Mouse (Mus musculus) limb, embryonic 13.5 days (tissue): ENCODE data around the gene Fads2. TPM values are rescaled to one million over a fixed set of nuclear protein-coding genes. Genes with fewer than 3 reads are reported as not detected.

Source experiments
- ATAC-seq: fragments of 200-750 bp; cut with Nextera tagmentation; 2 replicates; pipeline ENCODE4 v1.8.0; 2017; ENCODE audit warnings: low read depth, moderate number of reproducible peaks, moderate TSS enrichment; ENCODE audit not compliant: low FRiP score
- H3K27ac ChIP-seq: fragments of 300-500 bp; sonication (generic); 2 replicates; pipeline ENCODE4 v1.5.1; 2015; ENCODE audit warnings: inconsistent platforms, mild to moderate bottlenecking, moderate library complexity
- H3K27me3 ChIP-seq: fragments of 300-500 bp; sonication (generic); 2 replicates; pipeline ENCODE4 v1.6.1; 2015; ENCODE audit warnings: mild to moderate bottlenecking, inconsistent platforms
- H3K36me3 ChIP-seq: fragments of 300-500 bp; sonication (generic); 2 replicates; pipeline ENCODE4 v1.6.1; 2015; ENCODE audit warnings: inconsistent platforms, mild to moderate bottlenecking, moderate library complexity
- H3K4me1 ChIP-seq: fragments of 300-500 bp; sonication (generic); 2 replicates; pipeline ENCODE4 v1.6.1; 2015; ENCODE audit warnings: inconsistent platforms
- H3K4me2 ChIP-seq: fragments of 300-500 bp; sonication (generic); replicated peaks from 2 replicates; pipeline ENCODE4 v1.6.1; 2015; ENCODE audit warnings: inconsistent platforms, mild to moderate bottlenecking, moderate library complexity
- H3K4me3 ChIP-seq: fragments of 300-500 bp; sonication (generic); 2 replicates; pipeline ENCODE4 v1.5.1; 2015; ENCODE audit warnings: moderate library complexity, mild to moderate bottlenecking, inconsistent platforms
- H3K9ac ChIP-seq: fragments of 300-500 bp; sonication (generic); 2 replicates; pipeline ENCODE4 v1.6.1; 2015; ENCODE audit warnings: mild to moderate bottlenecking, inconsistent platforms
- H3K9me3 ChIP-seq: fragments of 300-500 bp; sonication (generic); 2 replicates; pipeline ENCODE4 v1.6.1; 2016; ENCODE audit warnings: inconsistent platforms
- WGBS: fragments of 180-500 bp; shearing (Covaris S2); methylation state at CpG from one replicate; pipeline ENCODE4 v1.1.7; 2015; 5-methylcytosine and 5-hydroxymethylcytosine counted together
- polyA plus RNA-seq: library from polyadenylated mRNA; unstranded; fragments of >200 nt; fragmentation: Nextera tagmentation; extraction: Ambion mirVana; gene quantifications from 2 replicates; pipeline ENCODE4 v1.2.1, GENCODE M21; 2015

Gene Fads2
- polyA plus RNA-seq, 1 experiment from 2014 or later: 93.2 TPM

DNA sequence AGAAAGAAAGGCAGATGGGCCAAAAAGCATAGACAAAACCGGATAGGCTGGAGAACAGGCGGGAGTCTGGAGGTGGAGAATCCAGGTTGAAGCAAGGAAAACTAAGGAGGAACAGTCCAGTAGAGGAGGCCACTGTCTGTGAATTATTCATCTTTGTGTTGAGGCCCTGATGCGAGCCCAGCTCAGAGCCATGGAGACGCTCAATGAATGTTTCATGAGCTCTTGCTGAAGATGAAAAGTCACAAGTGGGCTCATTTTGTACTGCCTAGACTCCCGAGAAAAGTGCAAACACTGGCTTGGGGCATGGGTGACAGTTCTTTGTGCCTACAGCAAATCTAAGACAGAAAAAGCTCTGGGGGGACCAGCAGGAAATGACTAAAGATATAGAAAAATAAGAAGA is 3.7 kb downstream of the Fads2 start:
- Histone ChIP-seq H3K4me3 (no peak overlapping the region), H3K9ac (no peak overlapping the region), H3K9me3 (no peaks in the 10 kb centered on the region), H3K27me3 (no peaks in the 10 kb centered on the region), H3K4me2 (0 out of 2 replicates have a peak overlapping the region, but pooled peaks have one; percentile 7), H3K4me1 (peaks cover 48% of the 10 kb centered on the region), H3K36me3 (peaks cover 60% of the 10 kb centered on the region), H3K27ac (no peak overlapping the region)
- ATAC-seq: no peak
- 91% methylated on average over 5 of the region's 5 CpGs for WGBS

- Histone ChIP-seq H3K4me3 (no peak overlapping the region), H3K9ac (0 out of 2 replicates have a peak overlapping the region, but pooled peaks have one; percentile 2), H3K9me3 (no peaks in the 10 kb centered on the region), H3K27me3 (no peaks in the 10 kb centered on the region), H3K4me2 (no peak overlapping the region), H3K36me3 (peaks cover 72% of the 10 kb centered on the region), H3K27ac (no peak overlapping the region), H3K4me1 (peaks cover 40% of the 10 kb centered on the region)
- 85% methylated on average over 2 of the region's 2 CpGs for WGBS
- ATAC-seq: no peak
Observed at GRCm38 (mm10) chr19:10096371-10096876, 5.1 kb downstream of the Fads2 start.

GRCm38 (mm10) chr19:10094695-10095094 is 6.9 kb downstream of the Fads2 start:
- Histone ChIP-seq H3K4me2 (no peak overlapping the region), H3K27me3 (no peaks in the 10 kb centered on the region), H3K9ac (no peak overlapping the region), H3K4me3 (no peak overlapping the region), H3K27ac (no peak overlapping the region), H3K9me3 (no peaks in the 10 kb centered on the region), H3K36me3 (peaks cover 89% of the 10 kb centered on the region), H3K4me1 (peaks cover 33% of the 10 kb centered on the region)
- no peak for ATAC-seq
- WGBS: 75% methylated on average over 4 of the region's 4 CpGs

DNA sequence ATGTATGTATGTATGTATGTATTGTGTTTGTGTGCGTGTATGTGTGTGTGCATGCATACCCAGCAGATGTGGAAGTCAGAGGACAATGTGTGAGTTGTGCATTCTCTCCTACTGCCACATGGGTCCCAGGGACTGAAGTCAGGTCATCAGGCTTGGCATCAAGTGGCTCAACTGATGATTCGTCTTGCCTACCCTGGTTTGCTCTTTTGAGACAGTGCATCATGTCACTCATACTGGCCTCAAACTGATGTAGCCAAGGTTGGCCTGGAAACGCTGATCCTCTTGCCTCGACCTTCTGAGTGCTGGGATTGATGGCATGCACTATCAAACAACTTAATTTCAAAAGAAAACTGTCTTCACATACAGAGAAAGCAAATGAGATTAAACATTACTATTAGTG is 7.7 kb downstream of the Fads2 start:
- H3K36me3 ChIP-seq: peaks cover 93% of the 10 kb centered on the region

DNA sequence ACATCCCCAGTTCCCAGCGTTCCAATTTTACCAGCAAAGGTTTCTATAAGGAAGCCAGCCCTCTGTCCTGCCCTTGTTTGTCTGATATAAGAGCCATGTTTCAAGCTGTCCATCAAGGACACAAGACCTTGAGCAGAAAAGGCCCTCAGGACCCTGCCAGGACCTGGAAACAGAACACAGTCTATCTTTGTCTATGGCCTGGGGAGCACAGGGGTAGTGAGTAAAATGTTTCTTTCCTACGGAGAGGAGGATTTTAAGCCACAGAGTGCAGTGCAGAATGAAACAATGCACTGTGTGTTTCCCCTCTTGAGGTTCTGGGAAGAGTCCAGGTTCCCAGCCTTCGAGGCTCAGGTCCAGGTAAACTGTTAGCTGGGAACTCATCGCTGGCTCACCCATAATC is 14.6 kb downstream of the Fads2 start:
- WGBS: 84% methylated on average over 4 of the region's 4 CpGs

More for the DNA sequence above, 7.7 kb downstream of the Fads2 start:
- peaks cover 24% of the 10 kb centered on the region for H3K4me1 ChIP-seq
- 95% methylated on average over 4 of the region's 4 CpGs for WGBS
- H3K9ac ChIP-seq: no peak overlapping the region
- H3K4me2 ChIP-seq: no peak overlapping the region
- no peak overlapping the region for H3K4me3 ChIP-seq
- H3K27me3 ChIP-seq: no peaks in the 10 kb centered on the region
- H3K27ac ChIP-seq: no peak overlapping the region
- H3K9me3 ChIP-seq: no peaks in the 10 kb centered on the region
- ATAC-seq: no peak

DNA sequence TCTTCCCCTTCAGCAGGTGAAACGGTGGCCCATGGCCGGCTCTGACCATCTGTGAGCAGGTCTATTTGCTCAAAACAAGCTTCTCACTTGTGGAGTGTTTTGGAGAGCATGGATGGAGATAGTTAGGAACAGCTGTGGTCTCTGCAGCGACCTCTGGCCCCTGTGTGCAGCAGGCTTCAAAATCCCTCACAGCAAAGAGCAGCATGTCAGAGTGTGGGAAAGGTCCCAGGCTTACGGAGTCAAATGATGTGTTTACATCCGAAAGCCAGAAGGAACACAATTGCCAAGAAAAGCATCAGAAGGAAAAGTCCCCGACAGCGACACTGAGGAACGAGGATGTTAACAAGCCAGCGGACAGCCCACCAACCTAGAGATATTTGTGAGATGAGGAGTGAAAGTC is 16.1 kb downstream of the Fads2 start:
- Histone ChIP-seq H3K4me3 (no peak overlapping the region), H3K9ac (no peak overlapping the region), H3K27me3 (no peaks in the 10 kb centered on the region), H3K9me3 (no peaks in the 10 kb centered on the region), H3K36me3 (peaks cover 94% of the 10 kb centered on the region), H3K4me1 (no peaks in the 10 kb centered on the region), H3K27ac (no peak overlapping the region), H3K4me2 (no peak overlapping the region)
- no peak for ATAC-seq
- WGBS: 89% methylated on average over 9 of the region's 9 CpGs

More for the DNA sequence above, 14.6 kb downstream of the Fads2 start:
- no peak overlapping the region for H3K4me2 ChIP-seq
- H3K4me3 ChIP-seq: no peak overlapping the region
- peaks cover 96% of the 10 kb centered on the region for H3K36me3 ChIP-seq
- no peaks in the 10 kb centered on the region for H3K4me1 ChIP-seq
- H3K9me3 ChIP-seq: no peaks in the 10 kb centered on the region
- H3K9ac ChIP-seq: no peak overlapping the region
- ATAC-seq: no peak
- no peaks in the 10 kb centered on the region for H3K27me3 ChIP-seq
- no peak overlapping the region for H3K27ac ChIP-seq

DNA sequence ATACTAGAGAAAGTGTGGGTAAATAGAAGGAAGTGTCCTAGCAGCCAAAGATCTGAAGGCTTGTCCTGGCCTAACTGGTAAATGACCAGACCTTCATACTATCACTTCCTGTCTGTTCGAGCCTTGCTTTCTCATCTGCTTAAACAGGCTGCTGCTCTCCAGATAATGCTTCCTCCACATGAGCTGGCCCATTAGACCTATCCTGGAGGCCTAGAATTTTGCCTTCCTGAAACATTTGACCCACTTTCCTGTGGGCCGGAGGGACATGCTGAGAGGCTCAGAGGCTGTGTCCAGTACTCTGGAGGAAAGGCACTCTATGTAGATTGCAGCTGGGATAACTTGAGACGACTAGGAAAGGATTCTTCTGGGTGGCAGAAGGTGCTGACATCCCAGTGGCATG is 19.4 kb downstream of the Fads2 start:
- H3K4me1 ChIP-seq: peaks cover 12% of the 10 kb centered on the region
- H3K4me2 ChIP-seq: no peak overlapping the region
- peaks cover 94% of the 10 kb centered on the region for H3K36me3 ChIP-seq
- no peak overlapping the region for H3K27ac ChIP-seq
- no peaks in the 10 kb centered on the region for H3K9me3 ChIP-seq
- no peaks in the 10 kb centered on the region for H3K27me3 ChIP-seq
- H3K9ac ChIP-seq: no peak overlapping the region
- ATAC-seq: no peak
- 80% methylated on average over 3 of the region's 3 CpGs for WGBS
- no peak overlapping the region for H3K4me3 ChIP-seq

DNA sequence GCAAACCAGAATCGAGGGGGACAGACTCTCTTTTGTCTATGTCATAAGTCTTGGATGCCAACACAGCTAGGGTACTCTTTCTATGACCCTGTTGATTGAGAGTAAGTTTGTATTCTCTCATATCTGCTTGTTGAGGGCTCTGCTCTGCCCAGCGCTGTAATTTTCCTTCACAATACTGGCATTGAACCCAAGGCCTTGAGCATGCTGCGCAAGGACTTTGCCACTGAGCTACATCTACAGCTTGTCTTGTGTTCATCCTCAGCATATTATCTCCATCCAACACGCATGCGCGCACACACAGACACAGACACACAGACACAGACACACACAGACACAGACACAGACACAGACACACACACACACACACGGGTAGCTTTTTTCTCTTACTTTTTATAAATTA is 21.2 kb downstream of the Fads2 start:
- Histone ChIP-seq H3K4me2 (no peak overlapping the region), H3K9ac (no peak overlapping the region), H3K9me3 (no peaks in the 10 kb centered on the region), H3K4me3 (no peak overlapping the region), H3K27me3 (no peaks in the 10 kb centered on the region), H3K27ac (no peak overlapping the region), H3K36me3 (peaks cover 96% of the 10 kb centered on the region), H3K4me1 (peaks cover 12% of the 10 kb centered on the region)
- WGBS: 94% methylated on average over 7 of the region's 7 CpGs
- no peak for ATAC-seq

GRCm38 (mm10) chr19:10078392-10078791 is 23.2 kb downstream of the Fads2 start:
- H3K4me2 ChIP-seq: no peak overlapping the region
- WGBS: 78% methylated on average over 6 of the region's 6 CpGs

DNA sequence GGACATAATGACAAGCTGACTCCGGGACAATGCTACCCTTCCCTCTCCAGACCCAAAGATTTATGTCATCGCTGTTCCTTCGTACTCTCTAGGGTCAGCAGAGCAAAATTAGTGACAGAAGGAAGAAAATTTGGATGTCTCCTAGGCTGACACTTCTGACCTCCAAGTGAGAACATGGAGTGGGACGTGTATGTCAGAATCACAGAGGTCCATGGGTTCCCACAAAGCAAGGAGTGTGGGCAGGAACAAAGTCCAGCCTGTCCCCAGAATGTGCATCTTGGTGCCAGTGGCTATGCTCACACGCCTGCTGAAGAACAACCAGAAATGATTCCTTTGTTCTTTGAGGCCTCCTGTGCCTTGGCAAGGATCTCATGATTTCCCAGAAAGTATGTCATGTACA is 28.4 kb downstream of the Fads2 start:
- 91% methylated on average over 5 of the region's 5 CpGs for WGBS
- Histone ChIP-seq H3K27me3 (no peaks in the 10 kb centered on the region), H3K9me3 (no peaks in the 10 kb centered on the region), H3K9ac (no peak overlapping the region), H3K27ac (no peak overlapping the region), H3K4me2 (no peak overlapping the region), H3K4me3 (no peak overlapping the region), H3K4me1 (no peaks in the 10 kb centered on the region), H3K36me3 (peaks cover 99% of the 10 kb centered on the region)
- no peak for ATAC-seq

More at GRCm38 (mm10) chr19:10078392-10078791, 23.2 kb downstream of the Fads2 start:
- no peak overlapping the region for H3K4me3 ChIP-seq
- ATAC-seq: no peak
- H3K27me3 ChIP-seq: no peaks in the 10 kb centered on the region
- H3K9ac ChIP-seq: no peak overlapping the region
- no peak overlapping the region for H3K27ac ChIP-seq
- no peaks in the 10 kb centered on the region for H3K9me3 ChIP-seq
- H3K36me3 ChIP-seq: peaks cover 98% of the 10 kb centered on the region
- peaks cover 12% of the 10 kb centered on the region for H3K4me1 ChIP-seq

GRCm38 (mm10) chr19:10071892-10072291 is 29.7 kb downstream of the Fads2 start:
- H3K4me1 ChIP-seq: no peaks in the 10 kb centered on the region
- no peak overlapping the region for H3K4me3 ChIP-seq
- H3K4me2 ChIP-seq: no peak overlapping the region
- H3K27ac ChIP-seq: no peak overlapping the region
- no peaks in the 10 kb centered on the region for H3K9me3 ChIP-seq
- WGBS: 72% methylated on average over 4 of the region's 4 CpGs
- H3K36me3 ChIP-seq: peaks cover 99% of the 10 kb centered on the region
- H3K27me3 ChIP-seq: no peaks in the 10 kb centered on the region
- no peak for ATAC-seq
- H3K9ac ChIP-seq: no peak overlapping the region

- H3K27me3 ChIP-seq: no peaks in the 10 kb centered on the region
- no peaks in the 10 kb centered on the region for H3K4me1 ChIP-seq
- 89% methylated on average over 5 of the region's 5 CpGs for WGBS
- no peak overlapping the region for H3K4me2 ChIP-seq
- ATAC-seq: no peak
- no peaks in the 10 kb centered on the region for H3K9me3 ChIP-seq
- H3K36me3 ChIP-seq: peaks cover 99% of the 10 kb centered on the region
- H3K4me3 ChIP-seq: no peak overlapping the region
- no peak overlapping the region for H3K9ac ChIP-seq
- no peak overlapping the region for H3K27ac ChIP-seq
Observed at GRCm38 (mm10) chr19:10071166-10071565, 30.4 kb downstream of the Fads2 start.
